Mouse (Mus musculus) spleen, adult 2 months (tissue): ENCODE measurements around the gene Cfl2.

ENCODE experiments used
- CTCF ChIP-seq: fragments of 200-500 bp; IDR thresholded peaks from 2 replicates; pipeline ENCODE4 v1.5.1; 2011; ENCODE audit warnings: mild to moderate bottlenecking, inconsistent platforms; ENCODE audit not compliant: insufficient read depth, insufficient read length, insufficient replicate concordance; ENCODE audit errors: extremely low read depth
- POLR2A ChIP-seq: fragments of 200-500 bp; IDR thresholded peaks from 2 replicates; pipeline ENCODE4 v1.6.1; 2011; ENCODE audit warnings: low read depth, low read length, inconsistent platforms

GRCm38 (mm10) chr12:54828043-54828442 is 34.6 kb downstream of the Cfl2 start:
- TF ChIP-seq POLR2A = no peak
- no peak for TF ChIP-seq CTCF
